Mouse (Mus musculus): Measurements from ENCODE around the gene Tfap2e.

DNA sequence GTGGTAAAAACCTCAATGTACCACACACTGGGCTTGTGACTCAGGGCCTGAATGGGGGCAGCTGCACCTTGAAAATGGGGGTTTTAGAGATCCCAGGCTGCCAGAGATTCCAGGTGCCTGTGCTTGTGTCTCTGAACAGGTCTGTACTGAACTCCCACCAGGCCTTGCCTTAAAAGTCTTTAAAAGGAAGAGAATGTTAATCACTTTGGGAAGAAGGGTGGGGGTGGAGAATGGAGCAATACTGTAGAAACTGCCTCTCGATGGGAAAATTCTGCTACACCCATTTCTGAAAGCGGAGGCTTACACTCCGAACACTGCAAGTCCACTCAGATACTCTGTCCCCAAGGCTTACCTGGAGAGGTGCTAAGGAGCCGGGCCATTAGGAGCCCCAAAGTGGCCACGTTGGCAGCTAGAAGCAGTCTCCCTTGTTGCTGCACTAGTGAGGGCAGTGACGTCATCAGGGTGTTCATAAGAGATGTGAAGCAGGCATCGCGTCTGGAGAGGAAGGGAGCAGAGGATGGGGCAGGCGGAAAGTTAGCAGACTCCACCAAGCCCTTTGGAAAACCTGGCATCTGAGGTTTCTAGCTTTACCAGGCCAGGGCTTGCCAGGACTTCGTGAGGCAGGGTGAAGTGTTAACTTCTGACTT is 10.3 kb upstream of the Tfap2e start:
- TF ChIP-seq POLR2A (IDR thresholded peaks at IDR 0.05; ENCODE audit: control insufficient read depth, low read depth, low read length) (no peak), CTCF (IDR thresholded peaks at IDR 0.05; ENCODE audit: control insufficient read depth, insufficient read depth, insufficient replicate concordance, low read depth, low read length) (no peak)
